In the genomic region with DNA sequence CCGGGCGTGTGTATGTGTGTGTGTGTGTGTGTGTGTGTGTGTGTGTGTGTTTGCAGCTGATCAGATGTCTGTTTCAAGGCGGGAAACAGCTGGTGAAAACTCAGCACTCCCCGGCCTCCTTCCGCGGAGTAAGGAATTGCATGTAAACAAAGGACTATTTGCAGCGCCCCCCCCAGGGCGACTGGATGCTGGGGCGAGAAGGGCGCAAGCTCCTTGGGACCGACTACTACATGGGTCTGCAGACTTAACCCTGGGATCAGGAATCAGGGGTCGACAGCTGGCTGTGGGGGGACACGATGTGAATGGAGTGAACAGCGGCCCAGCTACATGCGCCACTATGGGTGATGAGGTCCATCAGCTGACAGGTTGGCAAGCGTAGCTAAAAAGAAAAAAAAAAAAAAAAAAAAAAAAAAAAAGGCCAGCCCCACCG, we compare ENCODE assay signal across 8 mouse cellular contexts. TPM values are rescaled to one million over a fixed set of nuclear protein-coding genes. Genes with fewer than 3 reads are reported as not detected.
DNase-seq lines count a peak whose midpoint lies in the region; ATAC-seq and TF ChIP-seq lines count a peak whose summit lies in the region.

Tfap4 (minus strand) TSS at position 140 of the 430 bp plus-strand sequence.

- no peaks in the 10 kb centered on the region for H3K36me3 ChIP-seq in hindbrain, embryonic 11.5 days (ENCODE audit: control insufficient read depth, insufficient read depth, low read length)
- no peaks in the 10 kb centered on the region for H3K36me3 ChIP-seq in lung, postnatal 0 days (ENCODE audit: insufficient read depth, low read length)

- peak within 1 kb of the TSS; percentile 85 for H3K9ac ChIP-seq in hindbrain, embryonic 11.5 days (ENCODE audit: low read depth, low read length)
- H3K9ac ChIP-seq in lung, postnatal 0 days (replicated peaks; ENCODE audit: low read depth), result peak within 1 kb of the TSS; percentile 39

- peak; percentile 48 for TF ChIP-seq EP300 in lung, postnatal 0 days (IDR thresholded peaks at IDR 0.05)

- peak within 1 kb of the TSS; percentile 92 for H3K4me2 ChIP-seq in hindbrain, embryonic 11.5 days (replicated peaks; ENCODE audit: low read depth, low read length)
- H3K4me2 ChIP-seq in lung, postnatal 0 days (replicated peaks; ENCODE audit: low read depth, low read length), result peak within 1 kb of the TSS; percentile 99

- H3K4me1 ChIP-seq in hindbrain, embryonic 11.5 days (replicated peaks; ENCODE audit: control insufficient read depth, insufficient read depth, low read length), result peaks cover 3% of the 10 kb centered on the region; the same call in 1 of the 2 replicates
- peaks cover 8% of the 10 kb centered on the region; the same call in 1 of the 2 replicates for H3K4me1 ChIP-seq in lung, postnatal 0 days (ENCODE audit: insufficient read depth, low read depth, low read length)

- H3K9me3 ChIP-seq in hindbrain, embryonic 11.5 days (ENCODE audit: control insufficient read depth, low read length), result no peaks in the 10 kb centered on the region
- H3K9me3 ChIP-seq in lung, postnatal 0 days (ENCODE audit: low read length), result no peaks in the 10 kb centered on the region

- H3K4me3 ChIP-seq in hindbrain, embryonic 11.5 days (ENCODE audit: low read depth, low read length), result peak within 1 kb of the TSS; percentile 72
- peak within 1 kb of the TSS; percentile 71 for H3K4me3 ChIP-seq in lung, postnatal 0 days (ENCODE audit: low read depth, low read length)

- no peaks in the 10 kb centered on the region for H3K27me3 ChIP-seq in hindbrain, embryonic 11.5 days (ENCODE audit: control insufficient read depth, insufficient read depth, low read length)
- no peaks in the 10 kb centered on the region for H3K27me3 ChIP-seq in lung, postnatal 0 days (replicated peaks; ENCODE audit: insufficient read depth, low read length)

- peak; percentile 66 for TF ChIP-seq CTCF in lung, postnatal 0 days (IDR thresholded peaks at IDR 0.05)

- peak within 1 kb of the TSS; percentile 82 for H3K27ac ChIP-seq in hindbrain, embryonic 11.5 days (ENCODE audit: low read depth, low read length)
- peak within 1 kb of the TSS; percentile 93 for H3K27ac ChIP-seq in lung, postnatal 0 days (ENCODE audit: low read length)

- ATAC-seq in hindbrain, embryonic 11.5 days (ENCODE audit: low FRiP score), result peak; percentile 41
- ATAC-seq in lung, postnatal 0 days, result peak; percentile 32

- 0% methylated on average over 15 of the region's 17 CpGs for WGBS in hindbrain, embryonic 11.5 days
- 4% methylated on average over 14 of the region's 17 CpGs for WGBS in lung, postnatal 0 days

- peak; percentile 89 for DNase-seq in MEL-GATA-1-ER (ENCODE audit: extremely low read depth, low read depth)
- DNase-seq in cerebellum, adult 8-10 months, result peak; percentile 80
- DNase-seq in forelimb bud, embryonic 11.5 days (ENCODE audit: low read depth, low spot score), result peak; percentile 92
- DNase-seq in hindbrain, embryonic 11.5 days (ENCODE audit: low spot score), result peak; percentile 89
- peak; percentile 90 for DNase-seq in layer of hippocampus, postnatal 10 days (ENCODE audit: low spot score in 2 of 2)
- DNase-seq in lung, postnatal 0 days (ENCODE audit: low spot score), result peak; percentile 94
- DNase-seq in ovary, postnatal 14 days (ENCODE audit: low spot score), result peak; percentile 76
- peak; percentile 80 to 86 for DNase-seq in thymus, postnatal 10 days (ENCODE audit: low spot score in 2 of 2)

RNA-seq across cellular contexts. Expression of gene Tfap4, which starts in this region (rescaled TPM):
- 16.1 TPM in 2 replicates for polyA plus RNA-seq in hindbrain, embryonic 11.5 days (2014; fragmentation: Nextera tagmentation; extraction: Ambion mirVana)
- 1 to 10 TPM; 4.2 to 4.3 TPM for total RNA-seq in layer of hippocampus, postnatal 10 days (2021)
- polyA plus RNA-seq in lung, postnatal 0 days (2015; fragmentation: Nextera tagmentation; extraction: Ambion mirVana), result 5.7 and 6.4 TPM in 2 replicates

Comparison
In these comparisons a context has a peak if more than half of its experiments do, and no peak if none do; other contexts are left out.
1. Peak in every context shown above with its lines: DNase-seq, ATAC-seq, H3K4me3 ChIP-seq and H3K27ac ChIP-seq.